Mouse (Mus musculus) brain, adult 2 months (tissue): Measurements from ENCODE around the gene P3h4.
A peak's percentile ranks its signal among the peaks of the same experiment; 100 is the strongest.

Source experiments
- DNase-seq: peaks from one replicate; pipeline ENCODE4 v3.0.0; 2011; ENCODE audit warnings: low read depth, low spot score

Gene P3h4

GRCm38 (mm10) chr11:100408835-100409462 lies 5.7 kb downstream of the P3h4 start:
- DNase-seq, result no peak

GRCm38 (mm10) chr11:100408076-100408834 lies 6.4 kb downstream of the P3h4 start:
- peak; percentile 88 for DNase-seq

GRCm38 (mm10) chr11:100406995-100407705 lies 7.5 kb downstream of the P3h4 start:
- peak; percentile 99 for DNase-seq

GRCm38 (mm10) chr11:100406273-100406672 lies 8.4 kb downstream of the P3h4 start:
- DNase-seq, result no peak

GRCm38 (mm10) chr11:100404456-100405074 lies 10.1 kb downstream of the P3h4 start:
- DNase-seq, result no peak

- no peak for DNase-seq
Observed at GRCm38 (mm10) chr11:100403445-100404134, 11.0 kb downstream of the P3h4 start.

GRCm38 (mm10) chr11:100402682-100403081 lies 12.0 kb downstream of the P3h4 start:
- no peak for DNase-seq

- DNase-seq, result peak; percentile 68
Observed at GRCm38 (mm10) chr11:100402240-100402639, 12.4 kb downstream of the P3h4 start.

GRCm38 (mm10) chr11:100400842-100401241 lies 13.8 kb downstream of the P3h4 start:
- no peak for DNase-seq

GRCm38 (mm10) chr11:100399727-100400538 lies 14.7 kb downstream of the P3h4 start:
- DNase-seq, result no peak

GRCm38 (mm10) chr11:100399320-100399719 lies 15.3 kb downstream of the P3h4 start:
- DNase-seq, result no peak

- no peak for DNase-seq
Observed at GRCm38 (mm10) chr11:100398517-100398916, 16.1 kb downstream of the P3h4 start.

- peak; percentile 100 for DNase-seq
Observed at GRCm38 (mm10) chr11:100397600-100398389, 16.8 kb downstream of the P3h4 start, which contains the start of gene Jup. Jup (minus strand) TSS chr11:100397763.

- peak; percentile 80 for DNase-seq
Observed at GRCm38 (mm10) chr11:100396886-100397599, 17.6 kb downstream of the P3h4 start.

GRCm38 (mm10) chr11:100395861-100396631 lies 18.6 kb downstream of the P3h4 start:
- peak; percentile 88 for DNase-seq

GRCm38 (mm10) chr11:100395200-100395599 lies 19.4 kb downstream of the P3h4 start:
- peak; percentile 92 for DNase-seq

- no peak for DNase-seq
Observed at GRCm38 (mm10) chr11:100394353-100395074, 20.1 kb downstream of the P3h4 start.

- peak; percentile 72 for DNase-seq
Observed at GRCm38 (mm10) chr11:100393733-100394132, 20.9 kb downstream of the P3h4 start.
